Mouse (Mus musculus) liver, adult 2 months (tissue): ENCODE results near the gene Poln.

ENCODE experiments used
- CTCF ChIP-seq: fragments of 200-500 bp; IDR thresholded peaks from 2 replicates; pipeline ENCODE4 v1.5.1; 2011; ENCODE audit warnings: low read depth, low read length, control low read depth
- POLR2A ChIP-seq: fragments of 200-500 bp; IDR thresholded peaks from 2 replicates; pipeline ENCODE4 v1.6.1; 2011; ENCODE audit warnings: low read length, control low read depth; ENCODE audit not compliant: insufficient read depth; ENCODE audit errors: extremely low read depth

DNA sequence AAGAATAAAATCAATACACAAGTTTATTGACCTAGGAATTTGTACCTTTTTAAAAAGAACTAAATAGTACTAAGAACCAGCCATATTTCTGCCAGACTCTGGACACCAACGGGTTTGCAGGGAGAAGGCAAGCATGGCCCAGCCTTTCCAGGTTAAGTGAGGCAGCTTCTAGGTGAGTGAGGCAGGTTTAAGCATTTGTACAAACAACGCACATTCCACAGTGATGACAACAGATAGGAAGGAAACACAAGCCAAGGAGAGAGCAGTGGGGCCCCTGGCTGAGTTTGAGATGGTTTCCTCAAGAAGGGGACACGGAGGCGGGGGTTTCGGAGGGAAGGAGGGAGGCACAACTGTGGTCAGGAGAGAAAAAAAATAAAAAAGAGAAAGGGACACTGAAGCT lies 49.4 kb upstream of the Poln start:
- TF ChIP-seq POLR2A (no peak), CTCF (no peak)
